8 mouse cellular contexts compared by ENCODE assay signal in the genomic region with DNA sequence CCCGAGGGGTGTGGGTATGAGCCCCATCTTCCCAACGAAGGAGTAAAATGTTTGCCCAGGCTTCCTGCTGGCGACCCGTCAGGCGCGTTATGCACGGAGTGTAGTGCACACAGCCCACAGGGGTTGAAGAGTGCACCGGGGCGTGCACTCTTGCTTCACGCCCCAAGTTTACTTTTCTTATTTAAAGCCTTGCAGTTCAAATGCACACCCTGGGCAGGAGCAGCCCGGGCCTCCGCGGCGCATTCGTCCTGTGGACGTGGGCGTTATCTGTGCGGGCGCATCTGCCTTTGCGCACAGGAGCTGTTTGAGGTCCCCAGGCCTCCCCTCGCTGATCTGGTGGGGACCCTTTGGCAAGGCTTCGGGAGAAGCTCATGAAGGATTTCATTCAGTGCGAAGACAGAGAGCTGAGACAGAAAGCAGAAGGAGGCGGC. TPM values are rescaled to one million over a fixed set of nuclear protein-coding genes. Genes with fewer than 3 reads are reported as not detected.
DNase-seq lines count a peak whose midpoint lies in the region; ATAC-seq lines count a peak whose summit lies in the region.

No protein-coding gene starts in this region.

- peak overlapping the region; percentile 76 for H3K4me2 ChIP-seq in heart, embryonic 13.5 days
- peak overlapping the region; percentile 61 for H3K4me2 ChIP-seq in midbrain, embryonic 13.5 days (replicated peaks)

- no peaks in the 10 kb centered on the region for H3K9me3 ChIP-seq in heart, embryonic 13.5 days
- H3K9me3 ChIP-seq in midbrain, embryonic 13.5 days = no peaks in the 10 kb centered on the region

- DNase-seq in heart, adult 8-10 months (ENCODE audit: low spot score) = no peak
- DNase-seq in ES-CJ7 (ENCODE audit: low read depth, low spot score) = peak; percentile 53
- no peak for DNase-seq in right cerebral cortex, postnatal 36 days (ENCODE audit: low spot score in 2 of 2)
- DNase-seq in adrenal gland, postnatal 10 days = no peak

- 1% methylated on average over 24 of the region's 24 CpGs for WGBS in heart, embryonic 13.5 days
- under 1% methylated on average over 24 of the region's 24 CpGs for WGBS in midbrain, embryonic 13.5 days

- peaks cover 84% of the 10 kb centered on the region for H3K27me3 ChIP-seq in heart, embryonic 13.5 days (replicated peaks)
- peaks cover 76% of the 10 kb centered on the region for H3K27me3 ChIP-seq in midbrain, embryonic 13.5 days

- no peak overlapping the region for H3K27ac ChIP-seq in heart, embryonic 13.5 days (replicated peaks)
- no peak overlapping the region for H3K27ac ChIP-seq in midbrain, embryonic 13.5 days

- H3K4me1 ChIP-seq in heart, embryonic 13.5 days = peaks cover 11% of the 10 kb centered on the region
- H3K4me1 ChIP-seq in midbrain, embryonic 13.5 days (replicated peaks) = peaks cover 14% of the 10 kb centered on the region

- no peak for ATAC-seq in heart, embryonic 13.5 days (ENCODE audit: extremely low read depth, insufficient number of reproducible peaks, low FRiP score, low TSS enrichment)
- peak; percentile 32; the same call in 1 of the 2 replicates for ATAC-seq in granulocyte monocyte progenitor cell, adult 5-6 weeks (replicated peaks; ENCODE audit: poor library complexity, severe bottlenecking)
- 0 out of 2 replicates have a peak, but pooled peaks have one; percentile 17 for ATAC-seq in midbrain, embryonic 13.5 days
- no peak for ATAC-seq in megakaryocyte-erythroid progenitor cell, adult 5-6 weeks (replicated peaks; ENCODE audit: low FRiP score, low TSS enrichment, poor library complexity, severe bottlenecking)

- 0 out of 2 replicates have a peak overlapping the region, but pooled peaks have one; percentile 24 for H3K9ac ChIP-seq in heart, embryonic 13.5 days
- no peak overlapping the region for H3K9ac ChIP-seq in midbrain, embryonic 13.5 days (replicated peaks)

- no peaks in the 10 kb centered on the region for H3K36me3 ChIP-seq in heart, embryonic 13.5 days
- no peaks in the 10 kb centered on the region for H3K36me3 ChIP-seq in midbrain, embryonic 13.5 days

- peak overlapping the region; percentile 58 for H3K4me3 ChIP-seq in heart, embryonic 13.5 days
- peak overlapping the region; percentile 38 for H3K4me3 ChIP-seq in midbrain, embryonic 13.5 days (replicated peaks)

RNA-seq across cellular contexts. Expression of gene H60b, which starts 0.8 kb away (rescaled TPM):
- polyA plus RNA-seq in heart, embryonic 13.5 days (2015; fragmentation: Nextera tagmentation; extraction: Ambion mirVana) = 0.25 and 0.50 TPM in 2 replicates
- total RNA-seq in heart, adult 8-10 months (2022) = not detected
- total RNA-seq in granulocyte monocyte progenitor cell, adult 5-6 weeks (2014; fragmentation: Nextera tagmentation) = not detected in 2 replicates
- not detected in 2 replicates for total RNA-seq in granulocyte monocyte progenitor cell, adult 5-6 weeks (2017)
- 1.4 and 1.5 TPM in 2 replicates for polyA plus RNA-seq in midbrain, embryonic 13.5 days (2015; fragmentation: Nextera tagmentation; extraction: Ambion mirVana)
- not detected in 2 replicates for total RNA-seq in megakaryocyte-erythroid progenitor cell, adult 5-6 weeks (2014; fragmentation: Nextera tagmentation)
- not detected in 2 replicates for total RNA-seq in megakaryocyte-erythroid progenitor cell, adult 5-6 weeks (2017)
- total RNA-seq in adrenal gland, postnatal 10 days (2021) = under 1 TPM; 0.36 to 0.73 TPM

RNA-seq across cellular contexts. Expression of gene Raet1e, which starts 0.8 kb away (rescaled TPM):
- polyA plus RNA-seq in heart, embryonic 13.5 days (2015; fragmentation: Nextera tagmentation; extraction: Ambion mirVana) = 2.9 and 3.5 TPM in 2 replicates
- total RNA-seq in heart, adult 8-10 months (2022) = not detected
- 0.97 TPM in 1 of 2 replicates, not detected in the other for total RNA-seq in granulocyte monocyte progenitor cell, adult 5-6 weeks (2014; fragmentation: Nextera tagmentation)
- total RNA-seq in granulocyte monocyte progenitor cell, adult 5-6 weeks (2017) = 0.65 and 1.5 TPM in 2 replicates
- 2.3 and 2.7 TPM in 2 replicates for polyA plus RNA-seq in midbrain, embryonic 13.5 days (2015; fragmentation: Nextera tagmentation; extraction: Ambion mirVana)
- total RNA-seq in megakaryocyte-erythroid progenitor cell, adult 5-6 weeks (2014; fragmentation: Nextera tagmentation) = not detected in 2 replicates
- total RNA-seq in megakaryocyte-erythroid progenitor cell, adult 5-6 weeks (2017) = not detected in 2 replicates
- 1 to 10 TPM; 1.5 to 1.9 TPM for total RNA-seq in adrenal gland, postnatal 10 days (2021)

RNA-seq across cellular contexts. Expression of gene E030030I06Rik, which starts 10.1 kb away (rescaled TPM):
- polyA plus RNA-seq in heart, embryonic 13.5 days (2015; fragmentation: Nextera tagmentation; extraction: Ambion mirVana) = 12.3 and 16.2 TPM in 2 replicates
- 1 to 10 TPM in 2 of 4 experiments, under 1 TPM in 2; 0.22 to 1.7 (median 1.1) TPM for total RNA-seq in heart, adult 8-10 months (2022)
- 3.1 and 16.4 TPM in 2 replicates for total RNA-seq in granulocyte monocyte progenitor cell, adult 5-6 weeks (2014; fragmentation: Nextera tagmentation)
- 2.9 and 3.1 TPM in 2 replicates for total RNA-seq in granulocyte monocyte progenitor cell, adult 5-6 weeks (2017)
- 8.6 and 9.6 TPM in 2 replicates for polyA plus RNA-seq in midbrain, embryonic 13.5 days (2015; fragmentation: Nextera tagmentation; extraction: Ambion mirVana)
- total RNA-seq in megakaryocyte-erythroid progenitor cell, adult 5-6 weeks (2014; fragmentation: Nextera tagmentation) = 1.0 TPM in 1 of 2 replicates, not detected in the other
- total RNA-seq in megakaryocyte-erythroid progenitor cell, adult 5-6 weeks (2017) = not detected in 2 replicates
- total RNA-seq in adrenal gland, postnatal 10 days (2021) = 1 to 10 TPM; 6.0 to 8.9 TPM

Comparison
In these comparisons a context has a peak if more than half of its experiments do, and no peak if none do; other contexts are left out.
1. ATAC-seq: peak in granulocyte monocyte progenitor cell, adult 5-6 weeks (single experiment) and midbrain, embryonic 13.5 days (single experiment); none in heart, embryonic 13.5 days (single experiment) and megakaryocyte-erythroid progenitor cell, adult 5-6 weeks (single experiment).